Mouse (Mus musculus) mature B cell (primary cell): Measurements from ENCODE around the gene Dagla.

Experiments used
- in situ Hi-C: fragments of 300-500 bp; cut with MboI; formaldehyde crosslinking; loops from 2 replicates; pipeline ENCODE4 v1.14.3; 2019

Dagla gene

DNA sequence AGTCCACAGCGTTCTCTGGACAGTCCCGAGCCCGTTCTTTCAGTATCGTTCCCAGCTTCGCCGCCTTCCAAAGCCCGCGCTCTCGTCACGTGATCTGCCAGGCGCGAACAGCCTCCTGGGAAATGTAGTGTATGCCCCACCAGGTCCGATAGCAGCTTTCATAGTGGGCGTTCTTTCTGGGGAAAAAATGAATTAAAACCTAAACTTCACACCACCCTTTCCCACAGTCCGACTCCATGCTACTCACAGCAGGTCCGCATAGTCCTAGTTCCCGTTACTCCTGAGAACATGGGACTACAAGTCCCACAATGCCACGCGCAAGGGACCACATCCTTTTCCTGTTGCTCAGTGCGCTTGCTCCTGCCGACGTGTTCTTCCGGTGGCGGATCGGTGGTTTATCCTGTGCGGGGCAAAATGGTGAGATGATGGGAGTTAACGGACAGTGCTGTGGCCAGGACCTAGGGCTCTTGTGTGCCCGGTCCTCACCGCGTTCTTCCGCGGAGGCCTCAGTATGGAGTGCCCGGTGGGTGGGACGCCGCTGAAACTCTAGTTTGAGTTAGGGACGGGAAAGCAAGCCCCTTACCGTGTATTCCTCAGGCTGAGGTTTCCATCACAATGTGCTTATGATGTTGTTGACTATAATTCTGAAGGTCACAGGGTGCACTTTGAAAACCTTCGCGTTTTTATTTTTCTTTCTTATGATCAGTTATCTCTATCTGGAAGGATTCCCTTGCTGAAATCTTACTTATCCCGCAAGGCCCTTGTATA is 100.6 kb downstream of the Dagla start, which contains the start of the genes Tmem258 and Fen1:
Gene Tmem258, plus strand, starts transcription at position 167 of the 768 bp plus-strand sequence.
Gene Fen1, minus strand, starts transcription at position 322 of the 768 bp plus-strand sequence.
- in situ Hi-C loops = loop anchor here (10.0 kb wide), 1 partner anchor 289 kb away; no protein-coding TSS in a partner anchor

- in situ Hi-C loops = loop anchor here (10.0 kb wide), 1 partner anchor 288 kb away; no protein-coding TSS in a partner anchor
These were observed 101.4 kb downstream of the Dagla start for GRCm38 (mm10) chr19:10203146-10203847.

DNA sequence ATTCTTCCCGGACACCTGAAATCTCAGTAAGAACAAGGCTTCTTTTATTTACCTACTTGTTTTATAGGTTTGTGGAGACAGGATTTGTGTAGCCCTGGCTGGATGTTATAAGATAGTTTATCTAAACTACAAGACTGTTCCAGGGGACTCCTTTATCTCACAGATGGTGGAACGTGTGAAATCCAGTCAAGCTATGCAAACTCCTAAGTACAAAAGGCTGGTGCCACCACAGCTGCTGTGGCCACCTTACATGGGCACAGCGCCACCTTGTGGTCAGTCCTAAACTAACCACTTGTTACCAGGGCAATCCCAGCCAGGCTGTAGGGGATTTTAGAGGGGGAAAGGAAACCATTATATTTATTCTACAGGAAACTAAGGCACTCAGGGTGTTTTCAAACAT is 106.0 kb downstream of the Dagla start:
- in situ Hi-C loops = loop anchor here (25.0 kb wide), 1 partner anchor 186 kb away; the partner anchor contains the start of genes Best1 and Rab3il1

- in situ Hi-C loops = loop anchor here (25.0 kb wide), 1 partner anchor 186 kb away; the partner anchor contains the start of genes Best1 and Rab3il1
These were observed 106.4 kb downstream of the Dagla start for GRCm38 (mm10) chr19:10198286-10198685.

DNA sequence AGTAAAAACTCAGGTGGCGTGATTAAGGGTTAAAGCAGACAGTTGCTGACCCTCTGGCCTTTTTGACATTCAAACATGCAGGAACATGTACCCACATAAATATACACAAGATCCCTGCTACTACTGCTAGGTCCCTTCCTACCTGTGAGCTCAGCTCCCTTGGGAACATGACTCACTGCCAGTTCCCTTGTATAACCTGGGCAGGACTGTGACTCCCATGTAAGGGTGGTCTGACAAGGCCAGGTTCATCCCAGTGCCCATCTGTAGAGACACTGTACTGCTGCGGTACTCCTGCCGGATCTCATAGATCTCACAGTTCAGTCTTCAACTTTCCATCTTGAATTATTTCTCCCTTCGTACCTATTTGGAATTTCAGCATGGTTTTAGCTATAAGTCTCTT is 107.5 kb downstream of the Dagla start:
- in situ Hi-C loops = loop anchor here (25.0 kb wide), 1 partner anchor 185 kb away; the partner anchor contains the start of genes Best1 and Rab3il1
